Comparison of ENCODE assay signal across 26 mouse cellular contexts in the genomic region with DNA sequence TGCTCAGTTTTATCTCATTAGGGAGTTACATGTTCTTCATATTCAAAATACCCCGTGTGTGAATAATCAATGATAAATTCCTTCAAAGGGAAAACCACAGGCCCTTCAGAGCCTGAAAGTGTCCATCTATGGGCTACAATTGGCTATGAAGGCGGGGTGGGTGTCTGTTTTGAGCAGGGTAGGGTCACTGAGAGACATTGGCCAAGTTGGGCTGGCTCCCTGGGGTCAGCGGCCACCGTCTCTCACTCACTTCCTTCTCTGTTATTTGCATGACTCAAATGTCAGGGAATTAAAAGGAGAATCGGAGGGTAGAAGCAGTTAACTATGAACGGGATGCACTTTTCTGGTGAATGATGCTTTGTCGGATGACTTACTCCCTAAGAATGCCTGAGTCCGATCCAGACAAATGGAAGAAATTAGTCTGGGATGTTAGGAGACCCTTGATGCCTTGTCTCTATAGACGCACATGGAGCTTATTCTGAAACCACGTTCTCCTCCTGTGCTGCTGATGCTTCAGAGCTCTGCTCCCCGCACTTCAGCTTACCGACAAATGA. TPM values are rescaled to one million over a fixed set of nuclear protein-coding genes. Genes with fewer than 3 reads are reported as not detected.
A peak's percentile ranks its signal among the peaks of the same experiment; 100 is the strongest.
DNase-seq lines count a peak whose midpoint lies in the region; ATAC-seq and TF ChIP-seq lines count a peak whose summit lies in the region.
"Had no signal": no experiment of that assay in that cellular context is flagged by ENCODE, and none has a peak within 500 bp of the region (broad histone marks: within the 10 kb centered on the region; RNA-seq: fewer than 3 reads in every experiment).

No protein-coding gene starts in this region.

- no peaks in the 10 kb centered on the region for H3K27me3 ChIP-seq in liver, adult 2 months (ENCODE audit: control insufficient read depth, insufficient read depth, low read length)
- no peaks in the 10 kb centered on the region for H3K27me3 ChIP-seq in liver, postnatal 0 days (ENCODE audit: insufficient read depth, low read length)
- H3K27me3 ChIP-seq in thymus, adult 2 months (ENCODE audit: control insufficient read depth, insufficient read depth, low read length) = no peaks in the 10 kb centered on the region
- no peaks in the 10 kb centered on the region for H3K27me3 ChIP-seq in kidney, embryonic 16.5 days (ENCODE audit: insufficient read depth, low read length)
- H3K27me3 ChIP-seq: forebrain, embryonic 15.5 days; hindbrain, embryonic 13.5 days; liver, embryonic 13.5 days; neural tube, embryonic 15.5 days had no signal

- no peak for TF ChIP-seq EP300 in liver, postnatal 0 days (IDR thresholded peaks at IDR 0.05; ENCODE audit: low read depth)

- TF ChIP-seq CTCF in liver, adult 2 months (IDR thresholded peaks at IDR 0.05; ENCODE audit: low read depth, low read length) = no peak
- TF ChIP-seq CTCF in liver, postnatal 0 days (IDR thresholded peaks at IDR 0.05; ENCODE audit: low read depth) = no peak
- TF ChIP-seq CTCF in thymus, adult 2 months (IDR thresholded peaks at IDR 0.05; ENCODE audit: borderline replicate concordance, control insufficient read depth, extremely low read depth, insufficient read depth, low read length, poor library complexity) = no peak

- no peak for TF ChIP-seq POLR2A in liver, adult 2 months (IDR thresholded peaks at IDR 0.05; ENCODE audit: extremely low read depth, insufficient read depth, low read length)
- TF ChIP-seq POLR2A in thymus, adult 2 months (IDR thresholded peaks at IDR 0.05; ENCODE audit: control insufficient read depth, extremely low read depth, insufficient read depth, low read length, poor library complexity) = no peak

- DNase-seq in liver, adult 2 months (ENCODE audit: extremely low read depth, low read depth, low spot score) = peak; percentile 9
- no peak for DNase-seq in liver, postnatal 0 days
- peak; percentile 94 for DNase-seq in Muller cell, postnatal 12 days (ENCODE audit: inconsistent ontology term)
- DNase-seq in thymus, adult 2 months = no peak
- no peak for DNase-seq in thymus, adult 18-20 months
- DNase-seq: adrenal gland, postnatal 14 days; cerebellum, adult 2 months; cerebellum, postnatal 14 days; heart, postnatal 36 days; kidney, adult 8-10 months; kidney, postnatal 10 days; layer of hippocampus, postnatal 36 days; left cerebral cortex, postnatal 4 days; liver, embryonic 13.5 days; lung, adult 2 months; lung, postnatal 10 days; midbrain, embryonic 14.5 days; right cerebral cortex, postnatal 4 days had no signal

- no peak overlapping the region for H3K27ac ChIP-seq in liver, adult 2 months (replicated peaks; ENCODE audit: insufficient read depth, low read depth, low read length)
- H3K27ac ChIP-seq in liver, postnatal 0 days (ENCODE audit: low read depth) = no peak overlapping the region
- peak overlapping the region; percentile 18 for H3K27ac ChIP-seq in brown adipose tissue, adult 24 weeks (replicated peaks; ENCODE audit: low read depth, low read length)
- H3K27ac ChIP-seq in thymus, adult 2 months (ENCODE audit: control insufficient read depth, insufficient read depth, low read length) = no peak overlapping the region
- H3K27ac ChIP-seq in kidney, embryonic 16.5 days (ENCODE audit: low read length) = no peak overlapping the region
- H3K27ac ChIP-seq: forebrain, embryonic 15.5 days; heart, embryonic 10.5 days; hindbrain, embryonic 13.5 days; liver, embryonic 13.5 days; neural tube, embryonic 15.5 days had no signal

- no peak overlapping the region for H3K9ac ChIP-seq in liver, adult 2 months (ENCODE audit: low read depth, low read length)
- no peak overlapping the region for H3K9ac ChIP-seq in liver, postnatal 0 days (replicated peaks)
- H3K9ac ChIP-seq in kidney, embryonic 16.5 days (replicated peaks; ENCODE audit: low read length) = no peak overlapping the region
- H3K9ac ChIP-seq: forebrain, embryonic 15.5 days; hindbrain, embryonic 13.5 days; liver, embryonic 13.5 days; neural tube, embryonic 15.5 days had no signal

- 72% methylated on average over 12 of the region's 12 CpGs for WGBS in liver, adult 2 months
- WGBS in liver, postnatal 0 days (ENCODE audit: insufficient replicate concordance) = 72% methylated on average over 12 of the region's 12 CpGs
- WGBS in thymus, adult 2 months = 92% methylated on average over 12 of the region's 12 CpGs
- 71% methylated on average over 12 of the region's 12 CpGs for WGBS in kidney, embryonic 16.5 days

- no peak for ATAC-seq in liver, postnatal 0 days
- no peak for ATAC-seq in kidney, embryonic 16.5 days (ENCODE audit: low FRiP score, low TSS enrichment)
- ATAC-seq: CD4-positive, CD25-positive, alpha-beta regulatory T cell, adult 4 months; forebrain, embryonic 15.5 days; intestine, embryonic 16.5 days had no signal

- no peaks in the 10 kb centered on the region for H3K9me3 ChIP-seq in liver, postnatal 0 days (ENCODE audit: low read length)
- H3K9me3 ChIP-seq in kidney, embryonic 16.5 days (ENCODE audit: low read length) = no peaks in the 10 kb centered on the region
- H3K9me3 ChIP-seq: forebrain, embryonic 15.5 days; heart, embryonic 10.5 days; hindbrain, embryonic 13.5 days; liver, embryonic 13.5 days; neural tube, embryonic 15.5 days had no signal

- H3K36me3 ChIP-seq in liver, adult 2 months (ENCODE audit: control insufficient read depth, insufficient read depth, low read length) = no peaks in the 10 kb centered on the region
- no peaks in the 10 kb centered on the region for H3K36me3 ChIP-seq in liver, postnatal 0 days (replicated peaks; ENCODE audit: insufficient read depth, low read length)
- H3K36me3 ChIP-seq in thymus, adult 2 months (ENCODE audit: control insufficient read depth, insufficient read depth, low read length) = no peaks in the 10 kb centered on the region
- H3K36me3 ChIP-seq in kidney, embryonic 16.5 days (ENCODE audit: insufficient read depth, low read length) = no peaks in the 10 kb centered on the region
- H3K36me3 ChIP-seq: forebrain, embryonic 15.5 days; heart, embryonic 10.5 days; hindbrain, embryonic 13.5 days; liver, embryonic 13.5 days; neural tube, embryonic 15.5 days had no signal

- H3K4me2 ChIP-seq in liver, postnatal 0 days (ENCODE audit: low read depth, low read length) = no peak overlapping the region
- H3K4me2 ChIP-seq in kidney, embryonic 16.5 days (replicated peaks; ENCODE audit: low read depth, low read length) = no peak overlapping the region
- H3K4me2 ChIP-seq: forebrain, embryonic 15.5 days; hindbrain, embryonic 13.5 days; liver, embryonic 13.5 days; neural tube, embryonic 15.5 days had no signal

- no peak overlapping the region for H3K4me3 ChIP-seq in liver, adult 2 months (ENCODE audit: insufficient read depth, low read depth, low read length)
- H3K4me3 ChIP-seq in liver, postnatal 0 days (ENCODE audit: low read depth, low read length) = no peak overlapping the region
- H3K4me3 ChIP-seq in brown adipose tissue, adult 24 weeks (ENCODE audit: insufficient read depth, low read depth, low read length) = no peak overlapping the region
- no peak overlapping the region for H3K4me3 ChIP-seq in thymus, adult 2 months (ENCODE audit: control insufficient read depth, insufficient read depth, low read length)
- no peak overlapping the region for H3K4me3 ChIP-seq in kidney, embryonic 16.5 days (ENCODE audit: low read length)
- H3K4me3 ChIP-seq: forebrain, embryonic 15.5 days; heart, embryonic 10.5 days; hindbrain, embryonic 13.5 days; liver, embryonic 13.5 days; neural tube, embryonic 15.5 days had no signal

- H3K4me1 ChIP-seq in liver, adult 2 months (ENCODE audit: control insufficient read depth, insufficient read depth, low read length) = no peaks in the 10 kb centered on the region; the same call in 1 of the 2 replicates
- H3K4me1 ChIP-seq in liver, postnatal 0 days (ENCODE audit: insufficient read depth) = peaks cover 3% of the 10 kb centered on the region
- peaks cover 3% of the 10 kb centered on the region; the same call in 1 of the 2 replicates for H3K4me1 ChIP-seq in brown adipose tissue, adult 24 weeks (ENCODE audit: control insufficient read depth, insufficient read depth, insufficient read length, low read length)
- no peaks in the 10 kb centered on the region for H3K4me1 ChIP-seq in thymus, adult 2 months (replicated peaks; ENCODE audit: control insufficient read depth, insufficient read depth, low read length)
- no peaks in the 10 kb centered on the region for H3K4me1 ChIP-seq in kidney, embryonic 16.5 days (ENCODE audit: insufficient read depth, low read length)
- H3K4me1 ChIP-seq: forebrain, embryonic 15.5 days; heart, embryonic 10.5 days; hindbrain, embryonic 13.5 days; liver, embryonic 13.5 days; neural tube, embryonic 15.5 days had no signal

- H3K79me2 ChIP-seq in liver, adult 2 months (ENCODE audit: control insufficient read depth, insufficient read depth, low read length) = no peaks in the 10 kb centered on the region

RNA-seq across cellular contexts. Expression of gene Metrnl, which starts 45.7 kb away (rescaled TPM):
- 4.3 and 5.3 TPM in 2 replicates for total RNA-seq in liver, adult 2 months (2014; rRNA removed)
- polyA plus RNA-seq in liver, adult 2 months (2012; rRNA removed) = 4.8 and 5.5 TPM in 2 replicates
- polyA plus RNA-seq in liver, postnatal 0 days (2015; fragmentation: Nextera tagmentation; extraction: Ambion mirVana) = 4.7 and 6.7 TPM in 2 replicates
- 7.3 and 12.5 TPM in 2 replicates for polyA plus RNA-seq in brown adipose tissue, adult 24 weeks (2012; ENCODE audit: insufficient read depth, insufficient read length, missing spikeins)
- polyA plus RNA-seq in thymus, adult 2 months (2012; rRNA removed) = 15.2 and 17.6 TPM in 2 replicates
- 29.5 and 31.3 TPM in 2 replicates for polyA plus RNA-seq in kidney, embryonic 16.5 days (2015; fragmentation: Nextera tagmentation; extraction: Ambion mirVana)

Comparison
In these comparisons a context has a peak if more than half of its experiments do, and no peak if none do; other contexts are left out.
1. DNase-seq: peak in liver, adult 2 months (single experiment) and Muller cell, postnatal 12 days (single experiment); none in liver, postnatal 0 days (single experiment), thymus, adult 2 months (single experiment) and thymus, adult 18-20 months (0 of 2).